Mouse (Mus musculus) midbrain, embryonic 11.5 days (tissue): ENCODE results near the gene Btg4. TPM values are rescaled to one million over a fixed set of nuclear protein-coding genes. Genes with fewer than 3 reads are reported as not detected.

ENCODE experiments used
- ATAC-seq: fragments of 200-750 bp; cut with Nextera tagmentation; 2 replicates; pipeline ENCODE4 v1.8.0; 2017; ENCODE audit warnings: moderate TSS enrichment, moderate library complexity; ENCODE audit not compliant: low FRiP score
- DNase-seq: peaks from one replicate; pipeline ENCODE4 v3.0.0; 2015; ENCODE audit warnings: low spot score; ENCODE audit errors: missing footprints
- H3K27ac ChIP-seq: fragments of 300-500 bp; sonication (generic); 2 replicates; pipeline ENCODE4 v1.5.1; 2014; ENCODE audit warnings: low read depth, low read length
- H3K27me3 ChIP-seq: fragments of 300-500 bp; sonication (generic); 2 replicates; pipeline ENCODE4 v1.6.1; 2014; ENCODE audit warnings: mild to moderate bottlenecking, low read length, moderate library complexity, mixed read lengths; ENCODE audit not compliant: control insufficient read depth, insufficient read depth
- H3K36me3 ChIP-seq: fragments of 300-500 bp; sonication (generic); 2 replicates; pipeline ENCODE4 v1.6.1; 2014; ENCODE audit warnings: mild to moderate bottlenecking, low read length, moderate library complexity, mixed read lengths; ENCODE audit not compliant: control insufficient read depth, insufficient read depth
- H3K4me1 ChIP-seq: fragments of 300-500 bp; sonication (generic); 2 replicates; pipeline ENCODE4 v1.6.1; 2014; ENCODE audit warnings: low read length; ENCODE audit not compliant: control insufficient read depth, insufficient read depth
- H3K4me2 ChIP-seq: fragments of 300-500 bp; sonication (generic); 2 replicates; pipeline ENCODE4 v1.6.1; 2014; ENCODE audit warnings: mild to moderate bottlenecking, moderate library complexity
- H3K4me3 ChIP-seq: fragments of 300-500 bp; sonication (generic); 2 replicates; pipeline ENCODE4 v1.5.1; 2014; ENCODE audit warnings: low read depth, low read length
- H3K9ac ChIP-seq: fragments of 300-500 bp; sonication (generic); 2 replicates; pipeline ENCODE4 v1.6.1; 2014; ENCODE audit warnings: low read length
- H3K9me3 ChIP-seq: fragments of 300-500 bp; sonication (generic); 2 replicates; pipeline ENCODE4 v1.6.1; 2016; ENCODE audit warnings: low read length; ENCODE audit not compliant: control insufficient read depth
- WGBS: fragments of 180-500 bp; shearing (Covaris S2); extraction: QIAGEN DNeasy Blood & Tissue Kit; methylation state at CpG from one replicate; pipeline ENCODE4 v1.1.7; 2014; 5-methylcytosine and 5-hydroxymethylcytosine counted together
- polyA plus RNA-seq: library from polyadenylated mRNA; unstranded; fragments of >200 nt; fragmentation: Nextera tagmentation; extraction: Ambion mirVana; gene quantifications from 2 replicates; pipeline ENCODE4 v1.2.1, GENCODE M21; 2014

Gene Btg4
- not detected in 2 replicates for polyA plus RNA-seq

GRCm38 (mm10) chr9:51060601-51061000 lies at the start of gene Btg4:
Btg4 (plus strand) TSS chr9:51060901.
- Histone ChIP-seq H3K9ac (no peak within 1 kb of the TSS), H3K36me3 (no peaks in the 10 kb centered on the region), H3K4me2 (no peak within 1 kb of the TSS), H3K27me3 (no peaks in the 10 kb centered on the region), H3K27ac (no peak within 1 kb of the TSS), H3K9me3 (no peaks in the 10 kb centered on the region), H3K4me1 (no peaks in the 10 kb centered on the region), H3K4me3 (no peak within 1 kb of the TSS)
- ATAC-seq (no peak), DNase-seq (no peak)
- WGBS, result 90% methylated on average over 2 of the region's 2 CpGs

GRCm38 (mm10) chr9:51013644-51014043 lies 47.1 kb upstream of the Btg4 start:
- no peaks in the 10 kb centered on the region for H3K9me3 ChIP-seq
- WGBS, result 79% methylated on average over 1 of the region's 1 CpGs
- H3K4me1 ChIP-seq, result no peaks in the 10 kb centered on the region; the same call in 1 of the 2 replicates
- no peak for DNase-seq
- no peak overlapping the region for H3K9ac ChIP-seq
- no peaks in the 10 kb centered on the region; the same call in 1 of the 2 replicates for H3K27me3 ChIP-seq
- ATAC-seq, result no peak
- no peak overlapping the region for H3K4me3 ChIP-seq
- H3K4me2 ChIP-seq, result no peak overlapping the region
- H3K36me3 ChIP-seq, result no peaks in the 10 kb centered on the region
- H3K27ac ChIP-seq, result no peak overlapping the region

- H3K4me1 ChIP-seq, result no peaks in the 10 kb centered on the region
- no peak for ATAC-seq
- no peaks in the 10 kb centered on the region for H3K36me3 ChIP-seq
- no peak overlapping the region for H3K4me3 ChIP-seq
- no peaks in the 10 kb centered on the region for H3K27me3 ChIP-seq
- peak; percentile 17 for DNase-seq
- no peak overlapping the region for H3K9ac ChIP-seq
- no peak overlapping the region for H3K27ac ChIP-seq
- WGBS, result 61% methylated on average over 4 of the region's 4 CpGs
- H3K9me3 ChIP-seq, result no peaks in the 10 kb centered on the region
- no peak overlapping the region for H3K4me2 ChIP-seq
These were observed 45.0 kb upstream of the Btg4 start for GRCm38 (mm10) chr9:51015732-51016131.

- 85% methylated on average over 7 of the region's 7 CpGs for WGBS
- no peak overlapping the region for H3K4me2 ChIP-seq
- no peaks in the 10 kb centered on the region for H3K27me3 ChIP-seq
- H3K4me3 ChIP-seq, result no peak overlapping the region
- H3K4me1 ChIP-seq, result no peaks in the 10 kb centered on the region
- no peak for DNase-seq
- no peaks in the 10 kb centered on the region for H3K36me3 ChIP-seq
- no peak for ATAC-seq
- no peaks in the 10 kb centered on the region for H3K9me3 ChIP-seq
- H3K27ac ChIP-seq, result no peak overlapping the region
- H3K9ac ChIP-seq, result no peak overlapping the region
These were observed 41.0 kb upstream of the Btg4 start for GRCm38 (mm10) chr9:51019670-51020069.

- ATAC-seq (no peak), DNase-seq (peak; percentile 67)
- WGBS, result 85% methylated on average over 3 of the region's 3 CpGs
- Histone ChIP-seq H3K9ac (no peak overlapping the region), H3K4me1 (no peaks in the 10 kb centered on the region), H3K27ac (no peak overlapping the region), H3K4me3 (no peak overlapping the region), H3K9me3 (no peaks in the 10 kb centered on the region), H3K27me3 (no peaks in the 10 kb centered on the region), H3K36me3 (no peaks in the 10 kb centered on the region), H3K4me2 (no peak overlapping the region)
These were observed 40.4 kb upstream of the Btg4 start for GRCm38 (mm10) chr9:51020351-51020750.

GRCm38 (mm10) chr9:51021123-51021795 lies 39.4 kb upstream of the Btg4 start:
- Histone ChIP-seq H3K4me1 (no peaks in the 10 kb centered on the region), H3K4me3 (no peak overlapping the region), H3K27ac (no peak overlapping the region), H3K27me3 (no peaks in the 10 kb centered on the region), H3K4me2 (no peak overlapping the region), H3K9me3 (no peaks in the 10 kb centered on the region), H3K9ac (no peak overlapping the region), H3K36me3 (no peaks in the 10 kb centered on the region)
- 86% methylated on average over 4 of the region's 4 CpGs for WGBS
- ATAC-seq, result no peak
- peak; percentile 12 for DNase-seq

- no peak for DNase-seq
- 92% methylated on average over 1 of the region's 1 CpGs for WGBS
- no peak for ATAC-seq
These were observed 33.7 kb upstream of the Btg4 start for GRCm38 (mm10) chr9:51026952-51027351.

GRCm38 (mm10) chr9:51030147-51030546 lies 30.6 kb upstream of the Btg4 start:
- H3K4me1 ChIP-seq, result no peaks in the 10 kb centered on the region
- H3K4me3 ChIP-seq, result no peak overlapping the region
- no peak overlapping the region for H3K9ac ChIP-seq
- no peaks in the 10 kb centered on the region for H3K27me3 ChIP-seq
- DNase-seq (peak; percentile 41), ATAC-seq (no peak)
- 63% methylated on average over 1 of the region's 1 CpGs for WGBS
- H3K27ac ChIP-seq, result no peak overlapping the region
- no peaks in the 10 kb centered on the region for H3K36me3 ChIP-seq
- no peak overlapping the region for H3K4me2 ChIP-seq
- H3K9me3 ChIP-seq, result no peaks in the 10 kb centered on the region

More at GRCm38 (mm10) chr9:51026952-51027351, 33.7 kb upstream of the Btg4 start:
- Histone ChIP-seq H3K27ac (no peak overlapping the region), H3K4me1 (no peaks in the 10 kb centered on the region), H3K4me2 (no peak overlapping the region), H3K27me3 (no peaks in the 10 kb centered on the region), H3K36me3 (no peaks in the 10 kb centered on the region), H3K4me3 (no peak overlapping the region), H3K9me3 (no peaks in the 10 kb centered on the region), H3K9ac (no peak overlapping the region)

GRCm38 (mm10) chr9:51031603-51032002 lies 29.1 kb upstream of the Btg4 start:
- WGBS, result 78% methylated on average over 6 of the region's 6 CpGs
- no peaks in the 10 kb centered on the region for H3K36me3 ChIP-seq

More at GRCm38 (mm10) chr9:51031603-51032002, 29.1 kb upstream of the Btg4 start:
- Histone ChIP-seq H3K27ac (no peak overlapping the region), H3K9ac (no peak overlapping the region), H3K4me3 (no peak overlapping the region), H3K4me2 (no peak overlapping the region), H3K27me3 (no peaks in the 10 kb centered on the region), H3K9me3 (no peaks in the 10 kb centered on the region), H3K4me1 (no peaks in the 10 kb centered on the region)
- DNase-seq (no peak), ATAC-seq (no peak)
